Mouse (Mus musculus) gastrocnemius, postnatal 36 days (tissue): Measurements from ENCODE around the gene Riox1. TPM values are rescaled to one million over a fixed set of nuclear protein-coding genes. Genes with fewer than 3 reads are reported as not detected.

ENCODE experiments used
- total RNA-seq, 2 experiments: library from RNA; stranded (reverse); gene quantifications; 2 replicates each; pipeline ENCODE4 v1.2.3; 2021

Gene Riox1
- total RNA-seq, 2 experiments from 2014 or later = 3.2 to 4.1 TPM

Other genes with a start within 250 kb of the Riox1 start
- 1 to 10 TPM; 1.4 to 1.9 TPM for gene Papln, start 187.0 kb upstream of the Riox1 start, total RNA-seq
- 10 to 100 TPM; 13.8 to 17.3 TPM for gene Numb, start 28.7 kb upstream of the Riox1 start, total RNA-seq
- gene Heatr4, start 34.2 kb downstream of the Riox1 start, total RNA-seq = not detected
- 10 to 100 TPM; 16.6 to 28.5 TPM for gene Acot2, start 37.3 kb downstream of the Riox1 start, total RNA-seq
- gene Acot1, start 58.9 kb downstream of the Riox1 start, total RNA-seq = 1 to 10 TPM; 3.8 to 7.4 TPM
- gene Acot4, start 87.8 kb downstream of the Riox1 start, total RNA-seq = under 1 TPM; 0.10 to 0.15 TPM
- gene Gm49366, start 88.3 kb downstream of the Riox1 start, total RNA-seq = not detected
- gene Acot3, start 101.5 kb downstream of the Riox1 start, total RNA-seq = not detected
- gene Acot5, start 118.7 kb downstream of the Riox1 start, total RNA-seq = not detected
- 1 to 10 TPM; 1.4 to 2.2 TPM for gene Acot6, start 150.0 kb downstream of the Riox1 start, total RNA-seq
- gene Dnal1, start 163.8 kb downstream of the Riox1 start, total RNA-seq = 1 to 10 TPM; 5.9 to 8.1 TPM
- under 1 TPM; 0.15 to 0.18 TPM for gene Pnma1, start 197.9 kb downstream of the Riox1 start, total RNA-seq